Mouse (Mus musculus): ENCODE data around the gene Cbr4.

Cbr4 gene

GRCm38 (mm10) chr8:61487597-61488156 lies at the start of gene Cbr4:
Gene Cbr4, plus strand, starts transcription at chr8:61487734.
- peak; percentile 92 to 93 for DNase-seq

- no peak for DNase-seq
Measured at GRCm38 (mm10) chr8:61442988-61443387, 44.5 kb upstream of the Cbr4 start.

- no peak for DNase-seq
Measured at GRCm38 (mm10) chr8:61444358-61444757, 43.2 kb upstream of the Cbr4 start.

DNA sequence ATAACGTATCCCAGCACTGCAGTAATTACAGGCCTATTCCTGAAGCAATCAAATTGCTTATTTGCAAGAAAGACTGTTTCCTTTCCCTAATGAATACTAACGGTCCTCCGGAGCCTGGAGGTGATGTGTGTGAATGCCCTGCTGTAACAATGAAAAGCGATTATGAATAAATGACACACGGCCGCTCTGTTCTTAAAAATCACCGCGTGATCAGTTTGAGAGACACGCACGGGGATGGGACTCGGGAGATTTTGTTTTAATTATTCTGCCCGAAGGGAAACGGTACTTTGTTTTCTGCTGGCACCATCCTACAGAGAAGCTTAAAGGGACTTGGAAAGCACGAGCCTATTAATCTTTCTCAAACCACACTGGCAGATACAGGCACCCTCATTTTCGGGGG lies 41.2 kb upstream of the Cbr4 start:
- DNase-seq, result no peak

GRCm38 (mm10) chr8:61448100-61448499 lies 39.4 kb upstream of the Cbr4 start:
- DNase-seq, result no peak

GRCm38 (mm10) chr8:61448881-61449280 lies 38.7 kb upstream of the Cbr4 start:
- no peak for DNase-seq

DNA sequence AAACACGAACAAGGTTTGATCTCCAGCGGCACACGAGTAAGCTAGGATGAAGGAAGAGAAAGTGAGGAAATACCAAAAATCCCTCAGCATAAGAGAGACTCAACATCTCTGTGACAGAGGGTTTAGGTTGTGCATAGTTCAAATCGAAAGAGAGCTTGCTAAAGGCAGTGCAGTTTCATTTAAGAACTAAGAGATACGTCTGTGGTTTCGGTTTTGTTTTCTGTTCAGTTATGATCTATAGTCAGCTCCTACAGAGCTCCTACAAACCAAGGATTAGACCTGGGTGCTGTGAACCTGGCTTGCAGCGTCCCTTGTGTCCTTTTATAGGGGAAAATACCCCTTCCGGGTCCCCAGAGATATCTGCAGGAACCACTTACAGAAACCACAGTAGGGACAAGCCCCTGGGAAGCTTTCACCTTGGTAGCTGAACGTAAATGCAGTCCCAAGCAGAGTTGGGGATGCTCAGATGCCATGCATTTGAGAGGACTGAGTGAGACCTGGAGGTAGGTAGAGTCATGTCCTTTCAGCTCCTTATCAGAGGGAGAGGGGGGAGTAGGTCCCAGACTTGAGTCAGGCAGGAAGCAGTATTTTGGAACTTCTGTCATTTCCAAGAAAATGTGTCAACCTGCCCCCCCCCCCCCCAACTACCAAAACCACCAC lies 36.5 kb upstream of the Cbr4 start:
- DNase-seq, result no peak

DNA sequence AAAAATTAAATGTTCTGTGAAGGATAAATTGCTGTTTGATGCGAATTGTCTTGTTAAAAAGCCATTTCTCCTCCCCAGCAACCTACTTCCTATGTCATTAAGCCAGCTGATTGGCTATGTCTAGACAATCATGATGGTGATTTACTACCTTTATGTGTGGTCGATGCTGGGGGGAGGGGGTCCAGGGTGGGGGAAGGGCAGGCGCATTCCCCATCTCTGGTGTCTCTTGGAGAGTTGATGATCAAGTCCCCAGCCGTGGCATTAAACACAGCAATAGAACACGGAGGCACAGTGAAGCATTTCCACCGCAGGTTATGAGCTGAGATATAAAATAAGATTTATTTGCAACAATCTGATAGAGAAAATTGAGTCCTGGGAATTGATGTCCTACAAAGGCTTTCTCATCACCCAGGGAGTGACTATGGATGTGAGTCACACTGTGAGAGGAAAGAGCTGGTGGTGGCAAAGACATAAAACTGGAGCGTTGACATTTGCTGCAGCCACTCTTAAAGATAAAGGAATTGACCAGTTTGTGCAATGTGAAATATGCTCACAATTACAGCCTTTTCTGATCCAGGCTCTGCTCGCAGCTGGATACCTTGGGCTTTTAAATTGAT lies 35.7 kb upstream of the Cbr4 start:
- DNase-seq, result no peak

- DNase-seq, result no peak
Measured at GRCm38 (mm10) chr8:61459763-61460162, 27.8 kb upstream of the Cbr4 start.

- no peak for DNase-seq
Measured at GRCm38 (mm10) chr8:61462221-61462620, 25.3 kb upstream of the Cbr4 start.

GRCm38 (mm10) chr8:61464393-61464792 lies 23.1 kb upstream of the Cbr4 start:
- DNase-seq, result no peak

DNA sequence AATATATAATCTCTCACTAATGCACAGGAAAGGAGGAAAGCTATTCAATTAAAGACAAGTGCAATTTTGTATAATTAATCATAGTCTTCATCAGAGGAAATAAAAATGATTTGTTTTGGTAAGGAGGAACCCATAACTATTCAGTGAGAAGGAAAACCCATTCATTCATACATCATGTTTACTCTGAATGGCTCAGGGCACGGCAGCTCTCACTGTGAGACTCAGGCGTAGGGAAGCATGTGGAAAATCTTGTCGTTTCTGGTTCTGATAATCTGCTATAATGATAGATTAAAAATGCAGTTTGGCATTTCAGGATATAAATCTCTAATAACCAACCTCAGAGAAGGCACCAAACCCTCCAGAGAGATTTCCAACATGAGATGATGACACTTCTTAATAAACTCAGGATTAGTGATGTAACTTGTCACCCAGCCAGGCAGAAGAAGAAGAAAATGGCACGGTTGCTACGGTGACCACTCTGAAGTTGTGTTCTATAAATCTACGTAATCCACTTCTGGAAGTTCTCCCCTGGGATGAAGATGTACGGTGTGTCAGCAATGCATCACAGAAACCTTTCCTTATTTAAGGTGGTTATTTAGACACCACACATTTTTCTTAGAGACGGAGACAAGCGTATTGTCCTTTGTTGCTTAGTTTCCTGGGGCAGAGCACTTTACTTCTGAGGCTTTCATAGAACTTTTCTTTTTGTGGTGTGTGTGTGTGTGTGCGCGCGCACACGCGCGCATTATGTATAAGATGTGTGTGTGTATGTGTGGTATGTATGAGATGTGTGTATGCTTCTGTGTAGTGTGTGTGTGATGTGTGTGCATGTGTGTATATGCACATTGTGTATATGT lies 20.6 kb upstream of the Cbr4 start:
- DNase-seq, result no peak

DNA sequence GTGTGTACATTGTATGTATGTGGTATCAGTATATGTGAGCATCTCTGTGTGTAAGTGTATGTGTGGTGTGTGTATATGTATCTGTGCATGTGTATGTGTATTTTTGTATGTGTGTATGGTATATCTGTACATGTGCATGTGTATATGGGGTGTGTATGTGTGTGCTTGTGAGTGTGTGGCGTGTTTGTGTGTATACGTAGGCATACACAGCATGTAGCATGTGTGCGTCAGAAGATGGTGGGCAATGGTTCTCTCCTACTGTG lies 20.1 kb upstream of the Cbr4 start:
- DNase-seq, result no peak

DNA sequence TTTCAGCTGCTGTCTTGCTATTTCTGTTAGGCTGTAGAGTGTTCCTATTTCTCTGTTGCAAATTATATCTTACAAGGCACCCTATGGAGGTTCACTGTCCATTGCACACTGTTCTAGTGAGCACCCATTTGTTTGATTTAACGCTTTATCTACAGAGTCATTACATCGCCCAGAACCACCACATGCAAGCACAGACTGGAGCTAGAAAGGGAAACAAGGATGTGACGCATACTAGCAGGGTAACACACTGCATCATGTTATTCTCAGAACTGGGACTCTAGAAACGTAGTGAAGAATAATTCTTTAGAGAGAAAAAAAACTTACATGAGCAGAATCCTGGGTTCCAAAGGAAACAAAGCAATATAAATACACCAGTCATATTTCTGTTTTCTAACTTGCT lies 17.3 kb upstream of the Cbr4 start:
- no peak for DNase-seq

- peak; percentile 19 to 64 for DNase-seq
Measured at GRCm38 (mm10) chr8:61475251-61475673, 12.3 kb upstream of the Cbr4 start.

- no peak for DNase-seq
Measured at GRCm38 (mm10) chr8:61476160-61476559, 11.4 kb upstream of the Cbr4 start.

GRCm38 (mm10) chr8:61478150-61478549 lies 9.4 kb upstream of the Cbr4 start:
- no peak for DNase-seq

DNA sequence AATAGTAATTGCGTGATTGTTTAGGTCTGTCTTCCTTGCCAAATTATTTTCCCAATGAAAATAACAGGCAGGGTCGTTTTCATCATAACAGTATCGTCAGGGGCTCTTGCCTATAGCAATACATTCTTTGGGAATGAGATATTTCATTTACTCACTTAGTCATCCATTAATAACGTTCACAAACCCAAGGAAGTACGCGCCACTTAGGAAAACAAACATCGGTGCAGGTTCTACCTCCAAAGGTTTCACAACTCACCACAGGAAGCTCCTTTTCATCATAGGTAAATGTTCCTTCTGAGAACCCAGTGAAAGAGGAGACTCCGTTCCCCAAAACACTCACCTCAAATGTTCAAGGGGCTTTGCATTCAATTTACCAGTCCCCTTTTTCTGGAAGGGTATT lies 8.7 kb upstream of the Cbr4 start:
- DNase-seq, result no peak

DNA sequence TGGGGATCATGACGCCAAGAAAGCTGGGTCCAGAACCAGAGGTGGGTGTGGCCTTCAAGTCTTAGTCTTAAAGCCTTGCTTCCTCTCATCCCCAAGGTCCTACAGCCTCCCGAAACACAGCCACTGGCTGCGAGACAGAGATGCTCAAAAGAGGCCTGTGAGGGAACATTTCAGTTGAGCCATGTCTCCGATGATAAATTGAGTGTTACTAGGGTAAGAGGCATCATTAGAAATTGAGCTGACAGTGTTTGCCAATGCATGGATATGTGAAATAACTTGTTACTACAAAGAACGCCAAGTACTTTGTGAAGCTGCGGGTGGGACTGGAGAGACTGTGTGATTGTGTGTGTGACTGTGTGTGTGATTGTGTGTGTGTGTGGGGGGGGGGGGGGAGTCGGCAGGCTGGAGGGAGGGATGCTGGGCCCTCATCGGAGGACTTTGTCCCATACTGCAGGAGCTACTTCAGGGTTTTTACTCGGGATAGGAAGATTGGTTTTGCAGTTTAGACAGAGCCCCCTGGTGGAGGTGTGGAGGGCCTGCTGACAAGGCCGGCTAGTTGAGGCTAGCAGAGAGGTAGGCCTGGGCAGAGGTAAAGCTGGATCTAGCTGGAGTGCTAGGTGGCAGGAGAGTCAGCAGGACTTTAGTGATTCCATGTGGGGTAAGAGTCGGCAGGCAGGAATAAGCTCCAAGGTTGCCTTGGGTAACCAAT lies 7.9 kb upstream of the Cbr4 start:
- peak; percentile 73 to 80 for DNase-seq

DNA sequence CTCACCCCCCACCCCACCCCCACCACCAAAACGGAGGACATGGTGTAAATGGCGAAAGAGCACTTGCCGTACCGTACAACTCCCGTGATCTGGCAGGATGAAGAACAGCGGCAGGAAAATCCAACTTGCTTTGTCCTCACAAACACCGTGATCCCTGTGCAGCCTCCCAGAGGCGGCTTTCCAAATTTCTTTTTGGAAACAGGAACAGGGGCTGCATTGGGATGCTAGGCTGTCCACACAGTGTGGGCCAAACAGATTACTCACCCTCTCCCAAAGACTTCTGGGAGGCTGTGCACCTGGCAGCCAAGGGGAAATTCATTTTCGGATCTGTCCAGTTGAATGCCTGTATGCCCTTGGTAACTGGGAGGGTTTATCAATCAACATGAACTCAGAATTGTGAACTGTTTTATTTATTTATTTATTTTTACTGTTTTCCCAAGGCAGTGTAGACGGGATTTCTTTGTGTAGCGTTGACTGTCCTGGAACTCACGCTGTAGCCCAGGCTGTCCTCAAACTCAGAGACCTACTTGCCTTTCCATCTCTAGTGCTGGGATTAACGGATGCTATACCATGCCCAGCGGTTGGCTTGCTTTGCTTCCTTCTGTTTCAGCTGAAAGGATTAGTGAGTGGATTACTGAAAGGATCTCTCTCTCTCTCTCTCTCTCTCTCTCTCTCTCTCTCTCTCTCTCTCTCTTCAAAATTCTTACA lies 7.1 kb upstream of the Cbr4 start:
- no peak for DNase-seq

- DNase-seq, result no peak
Measured at GRCm38 (mm10) chr8:61486923-61487529, 508 bp upstream of the Cbr4 start.

GRCm38 (mm10) chr8:61488631-61489030 lies 1.1 kb downstream of the Cbr4 start:
- no peak for DNase-seq

Data from kidney, postnatal 25 days (tissue).